12 mouse cellular contexts compared by ENCODE assay signal in genomic region chr17:17845187-17846027, GRCm38 (mm10). TPM values are rescaled to one million over a fixed set of nuclear protein-coding genes. Genes with fewer than 3 reads are reported as not detected.
DNase-seq lines count a peak whose midpoint lies in the region; ATAC-seq and TF ChIP-seq lines count a peak whose summit lies in the region.
"Had no signal": no experiment of that assay in that cellular context is flagged by ENCODE, and none has a peak within 500 bp of the region (broad histone marks: within the 10 kb centered on the region; RNA-seq: fewer than 3 reads in every experiment).

No protein-coding gene starts in this region.

- 0 out of 2 replicates have a peak, but pooled peaks cover 2% of the 10 kb centered on the region for H3K36me3 ChIP-seq in ES-Bruce4 (ENCODE audit: control insufficient read depth, insufficient read depth, low read length, poor library complexity, severe bottlenecking)
- H3K36me3 ChIP-seq in lung, postnatal 0 days (ENCODE audit: insufficient read depth, low read length): no peaks in the 10 kb centered on the region
- H3K36me3 ChIP-seq in forebrain, embryonic 15.5 days: peaks cover 9% of the 10 kb centered on the region

- ATAC-seq in lung, postnatal 0 days: no peak
- ATAC-seq in forebrain, embryonic 15.5 days (replicated peaks): no peak
- ATAC-seq: hindbrain, embryonic 16.5 days; midbrain, embryonic 16.5 days had no signal

- TF ChIP-seq CTCF in ES-Bruce4 (IDR thresholded peaks at IDR 0.05; ENCODE audit: low read depth, low read length): peak; percentile 22
- TF ChIP-seq CTCF in lung, postnatal 0 days (IDR thresholded peaks at IDR 0.05): peak; percentile 59

- H3K4me2 ChIP-seq in lung, postnatal 0 days (replicated peaks; ENCODE audit: low read depth, low read length): no peak overlapping the region
- no peak overlapping the region for H3K4me2 ChIP-seq in forebrain, embryonic 15.5 days (replicated peaks)
- H3K4me2 ChIP-seq: limb, embryonic 12.5 days had no signal

- no peak for TF ChIP-seq EP300 in ES-Bruce4 (IDR thresholded peaks at IDR 0.05; ENCODE audit: insufficient read depth, low read depth, low read length)
- no peak for TF ChIP-seq EP300 in lung, postnatal 0 days (IDR thresholded peaks at IDR 0.05)

- H3K27ac ChIP-seq in ES-Bruce4 (ENCODE audit: insufficient read depth, low read length): no peak overlapping the region
- no peak overlapping the region for H3K27ac ChIP-seq in lung, postnatal 0 days (ENCODE audit: low read length)
- no peak overlapping the region for H3K27ac ChIP-seq in forebrain, embryonic 15.5 days (replicated peaks)
- H3K27ac ChIP-seq: limb, embryonic 12.5 days had no signal

- intact Hi-C loops in left cerebral cortex, postnatal 14 days (cut with DNase I): no loop called here
- intact Hi-C loops in left cerebral cortex, postnatal 10 days (cut with DNase I): no loop called here

- H3K27me3 ChIP-seq in ES-Bruce4 (ENCODE audit: control insufficient read depth, insufficient read depth, low read length, poor library complexity, severe bottlenecking): peaks cover 4% of the 10 kb centered on the region
- H3K27me3 ChIP-seq in lung, postnatal 0 days (replicated peaks; ENCODE audit: insufficient read depth, low read length): no peaks in the 10 kb centered on the region
- H3K27me3 ChIP-seq in forebrain, embryonic 15.5 days: no peaks in the 10 kb centered on the region; the same call in 1 of the 2 replicates

- H3K9ac ChIP-seq in ES-Bruce4 (ENCODE audit: low read depth, poor library complexity, severe bottlenecking): no peak overlapping the region
- H3K9ac ChIP-seq in lung, postnatal 0 days (replicated peaks; ENCODE audit: low read depth): no peak overlapping the region
- H3K9ac ChIP-seq in forebrain, embryonic 15.5 days (replicated peaks): no peak overlapping the region
- H3K9ac ChIP-seq: limb, embryonic 12.5 days had no signal

- TF ChIP-seq POLR2A in ES-Bruce4 (IDR thresholded peaks at IDR 0.05; ENCODE audit: insufficient read depth, low read length): no peak

- WGBS in lung, postnatal 0 days: 74% methylated on average over 10 of the region's 10 CpGs
- WGBS in forebrain, embryonic 15.5 days: 69% methylated on average over 10 of the region's 10 CpGs

- H3K4me3 ChIP-seq in ES-Bruce4 (ENCODE audit: low read depth, low read length): no peak overlapping the region
- no peak overlapping the region for H3K4me3 ChIP-seq in lung, postnatal 0 days (ENCODE audit: low read depth, low read length)
- H3K4me3 ChIP-seq in forebrain, embryonic 15.5 days: no peak overlapping the region
- H3K4me3 ChIP-seq: limb, embryonic 12.5 days had no signal

- H3K4me1 ChIP-seq in ES-Bruce4 (ENCODE audit: control insufficient read depth, insufficient read depth, low read length): no peaks in the 10 kb centered on the region
- no peaks in the 10 kb centered on the region for H3K4me1 ChIP-seq in lung, postnatal 0 days (ENCODE audit: insufficient read depth, low read depth, low read length)
- no peaks in the 10 kb centered on the region for H3K4me1 ChIP-seq in forebrain, embryonic 15.5 days
- H3K4me1 ChIP-seq: limb, embryonic 12.5 days had no signal

- peak; percentile 32 for DNase-seq in embryo, embryonic 11 days
- DNase-seq in embryo, embryonic 10.5 days (ENCODE audit: low spot score): no peak
- DNase-seq in left cerebral cortex, postnatal 14 days (ENCODE audit: low spot score in 2 of 2): peak; percentile 47 to 69
- DNase-seq in left cerebral cortex, postnatal 10 days (ENCODE audit: extremely low spot score in 1 of 2, low spot score in 2 of 2): no peak
- DNase-seq in lung, postnatal 0 days (ENCODE audit: low spot score): peak; percentile 44
- DNase-seq in right cerebral cortex, postnatal 4 days: no peak

- H3K9me3 ChIP-seq in ES-Bruce4 (replicated peaks; ENCODE audit: control insufficient read depth, insufficient read depth, low read length, poor library complexity, severe bottlenecking): no peaks in the 10 kb centered on the region
- H3K9me3 ChIP-seq in lung, postnatal 0 days (ENCODE audit: low read length): no peaks in the 10 kb centered on the region
- H3K9me3 ChIP-seq in forebrain, embryonic 15.5 days: no peaks in the 10 kb centered on the region
- H3K9me3 ChIP-seq: G1E; limb, embryonic 12.5 days had no signal

RNA-seq across cellular contexts. Expression of gene Has1, which starts 9.6 kb away (rescaled TPM):
- under 1 TPM; 0.26 to 0.32 TPM for total RNA-seq in left cerebral cortex, postnatal 14 days (2021)
- total RNA-seq in left cerebral cortex, postnatal 10 days (2021): under 1 TPM; 0.20 to 0.64 TPM
- not detected in 2 replicates for polyA plus RNA-seq in ES-Bruce4 (2011; ENCODE audit: insufficient read depth, insufficient read length, low read depth, missing spikeins)
- polyA plus RNA-seq in lung, postnatal 0 days (2015; fragmentation: Nextera tagmentation; extraction: Ambion mirVana): 1.9 and 2.4 TPM in 2 replicates
- 0.64 and 0.71 TPM in 2 replicates for polyA plus RNA-seq in forebrain, embryonic 15.5 days (2015; fragmentation: Nextera tagmentation; extraction: Ambion mirVana)
- polyA plus RNA-seq: G1E had no signal

RNA-seq across cellular contexts. Expression of gene Spaca6, which starts 18.4 kb away (rescaled TPM):
- total RNA-seq in left cerebral cortex, postnatal 14 days (2021): 10 to 100 TPM; 76.9 to 80.9 TPM
- 10 to 100 TPM; 80.5 to 82.2 TPM for total RNA-seq in left cerebral cortex, postnatal 10 days (2021)
- polyA plus RNA-seq in ES-Bruce4 (2011; ENCODE audit: insufficient read depth, insufficient read length, low read depth, missing spikeins): 81.0 and 82.4 TPM in 2 replicates
- polyA plus RNA-seq in lung, postnatal 0 days (2015; fragmentation: Nextera tagmentation; extraction: Ambion mirVana): 16.6 and 17.9 TPM in 2 replicates
- polyA plus RNA-seq in forebrain, embryonic 15.5 days (2015; fragmentation: Nextera tagmentation; extraction: Ambion mirVana): 26.8 and 27.1 TPM in 2 replicates

RNA-seq across cellular contexts. Expression of gene Fpr1, which starts 38.3 kb away (rescaled TPM):
- not detected for total RNA-seq in left cerebral cortex, postnatal 14 days (2021)
- total RNA-seq in left cerebral cortex, postnatal 10 days (2021): not detected
- polyA plus RNA-seq in ES-Bruce4 (2011; ENCODE audit: insufficient read depth, insufficient read length, low read depth, missing spikeins): not detected in 2 replicates
- 13.7 and 14.9 TPM in 2 replicates for polyA plus RNA-seq in lung, postnatal 0 days (2015; fragmentation: Nextera tagmentation; extraction: Ambion mirVana)
- polyA plus RNA-seq in forebrain, embryonic 15.5 days (2015; fragmentation: Nextera tagmentation; extraction: Ambion mirVana): not detected in 2 replicates
- polyA plus RNA-seq: G1E; limb, embryonic 12.5 days had no signal

RNA-seq across cellular contexts. Expression of gene Fpr2, which starts 42.2 kb away (rescaled TPM):
- not detected for total RNA-seq in left cerebral cortex, postnatal 14 days (2021)
- not detected for total RNA-seq in left cerebral cortex, postnatal 10 days (2021)
- not detected in 2 replicates for polyA plus RNA-seq in ES-Bruce4 (2011; ENCODE audit: insufficient read depth, insufficient read length, low read depth, missing spikeins)
- polyA plus RNA-seq in lung, postnatal 0 days (2015; fragmentation: Nextera tagmentation; extraction: Ambion mirVana): 12.6 and 15.4 TPM in 2 replicates
- not detected in 2 replicates for polyA plus RNA-seq in forebrain, embryonic 15.5 days (2015; fragmentation: Nextera tagmentation; extraction: Ambion mirVana)
- polyA plus RNA-seq: G1E; limb, embryonic 12.5 days had no signal

RNA-seq across cellular contexts. Expression of gene Fpr3, which starts 42.2 kb away (rescaled TPM):
- not detected for total RNA-seq in left cerebral cortex, postnatal 14 days (2021)
- not detected for total RNA-seq in left cerebral cortex, postnatal 10 days (2021)
- polyA plus RNA-seq in ES-Bruce4 (2011; ENCODE audit: insufficient read depth, insufficient read length, low read depth, missing spikeins): not detected in 2 replicates
- not detected in 2 replicates for polyA plus RNA-seq in lung, postnatal 0 days (2015; fragmentation: Nextera tagmentation; extraction: Ambion mirVana)
- not detected in 2 replicates for polyA plus RNA-seq in forebrain, embryonic 15.5 days (2015; fragmentation: Nextera tagmentation; extraction: Ambion mirVana)
- total RNA-seq: G1E had no signal
- polyA plus RNA-seq: G1E; hindbrain, embryonic 16.5 days; limb, embryonic 12.5 days; midbrain, embryonic 16.5 days had no signal

Comparison
In these comparisons a context has a peak if more than half of its experiments do, and no peak if none do; other contexts are left out.
1. DNase-seq: peak in embryo, embryonic 11 days (single experiment), left cerebral cortex, postnatal 14 days (2 of 2) and lung, postnatal 0 days (single experiment); none in embryo, embryonic 10.5 days (single experiment), left cerebral cortex, postnatal 10 days (0 of 2) and right cerebral cortex, postnatal 4 days (single experiment).
2. RNA of gene Fpr1, which starts 38.3 kb away (polyA plus RNA-seq): 13.7 to 14.9 TPM in lung, postnatal 0 days; not detected in ES-Bruce4 and not detected in forebrain, embryonic 15.5 days; every median in the first group is over 10 times any median in the second.